Mouse (Mus musculus): ENCODE data around the gene Dennd5b. TPM values are rescaled to one million over a fixed set of nuclear protein-coding genes. Genes with fewer than 3 reads are reported as not detected.
"Not testable (repeated sequence)": the region's sequence is repeated elsewhere in the genome, so short reads cannot be mapped to it uniquely, and the experiment has no call there.

Dennd5b gene
- total RNA-seq (2022), result 10 to 100 TPM; 16.5 to 25.7 (median 20.6) TPM

DNA sequence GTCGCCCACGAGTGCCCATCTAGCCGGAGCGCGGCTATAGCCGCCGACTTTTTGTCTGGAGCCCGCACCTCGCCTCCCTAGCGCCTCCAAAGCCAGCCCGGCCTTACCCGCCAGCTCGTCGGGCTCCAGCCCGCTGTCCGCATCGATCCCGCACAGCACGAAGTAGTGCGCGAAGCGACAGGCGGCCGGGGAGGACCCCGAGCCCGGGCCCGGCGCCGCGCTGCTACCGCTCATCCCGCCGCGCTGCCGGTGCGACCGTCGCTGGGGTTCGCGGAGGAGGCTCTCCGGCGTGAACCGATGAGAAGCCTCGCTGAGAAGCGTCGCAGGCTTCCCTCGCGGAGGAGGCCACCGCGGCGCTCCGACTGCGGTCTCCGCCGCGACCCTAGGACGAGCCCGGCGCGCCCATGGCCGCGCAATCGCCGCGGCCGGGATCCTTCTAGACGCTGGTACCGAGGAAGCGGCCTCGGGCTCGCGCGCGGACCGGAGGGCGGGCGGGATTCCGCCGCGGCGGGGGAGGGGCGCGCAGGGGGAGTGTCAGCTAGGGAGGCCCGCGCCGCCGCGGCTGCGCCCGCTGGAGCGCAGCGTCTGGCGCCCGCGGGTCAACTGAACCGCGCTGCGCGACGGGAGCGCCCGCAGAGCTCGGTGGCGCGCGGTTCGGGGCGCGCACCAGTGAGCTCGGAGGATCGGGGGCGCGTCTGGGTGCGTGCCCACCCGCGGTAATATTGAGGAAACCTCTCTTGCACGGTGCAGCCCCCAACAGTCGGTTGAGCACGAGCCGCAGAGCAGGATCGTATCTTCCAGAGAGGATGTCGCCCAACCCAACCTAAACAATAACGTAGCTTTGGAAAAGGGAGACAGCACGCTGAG, at the start of gene Dennd5b:
TSS of gene Dennd5b (minus strand) at position 605 of the 867 bp plus-strand sequence.
- DNase-seq, result peak; percentile 67

GRCm38 (mm10) chr6:149148436-149149229, 47.2 kb upstream of the Dennd5b start:
- no peak for DNase-seq

DNA sequence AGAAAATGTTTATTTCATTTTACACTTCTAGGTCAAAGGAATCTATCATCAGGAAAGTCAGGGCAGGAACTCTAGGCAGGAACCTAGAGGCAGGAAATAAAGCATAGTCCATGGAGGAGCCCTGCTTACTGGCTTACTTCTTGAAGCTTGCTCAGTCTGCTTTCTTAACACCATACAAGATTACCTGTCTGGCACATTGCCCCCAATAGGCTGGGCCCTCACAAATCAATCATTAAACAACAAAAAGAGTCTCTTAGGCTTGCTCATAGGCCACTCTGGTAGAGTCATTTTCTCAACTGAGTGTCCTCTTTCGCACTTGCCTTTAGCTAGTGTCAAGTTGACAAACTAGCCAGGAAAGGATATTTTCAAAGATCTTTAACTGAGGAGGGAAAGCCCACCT, 43.7 kb upstream of the Dennd5b start:
- no peak for DNase-seq

DNA sequence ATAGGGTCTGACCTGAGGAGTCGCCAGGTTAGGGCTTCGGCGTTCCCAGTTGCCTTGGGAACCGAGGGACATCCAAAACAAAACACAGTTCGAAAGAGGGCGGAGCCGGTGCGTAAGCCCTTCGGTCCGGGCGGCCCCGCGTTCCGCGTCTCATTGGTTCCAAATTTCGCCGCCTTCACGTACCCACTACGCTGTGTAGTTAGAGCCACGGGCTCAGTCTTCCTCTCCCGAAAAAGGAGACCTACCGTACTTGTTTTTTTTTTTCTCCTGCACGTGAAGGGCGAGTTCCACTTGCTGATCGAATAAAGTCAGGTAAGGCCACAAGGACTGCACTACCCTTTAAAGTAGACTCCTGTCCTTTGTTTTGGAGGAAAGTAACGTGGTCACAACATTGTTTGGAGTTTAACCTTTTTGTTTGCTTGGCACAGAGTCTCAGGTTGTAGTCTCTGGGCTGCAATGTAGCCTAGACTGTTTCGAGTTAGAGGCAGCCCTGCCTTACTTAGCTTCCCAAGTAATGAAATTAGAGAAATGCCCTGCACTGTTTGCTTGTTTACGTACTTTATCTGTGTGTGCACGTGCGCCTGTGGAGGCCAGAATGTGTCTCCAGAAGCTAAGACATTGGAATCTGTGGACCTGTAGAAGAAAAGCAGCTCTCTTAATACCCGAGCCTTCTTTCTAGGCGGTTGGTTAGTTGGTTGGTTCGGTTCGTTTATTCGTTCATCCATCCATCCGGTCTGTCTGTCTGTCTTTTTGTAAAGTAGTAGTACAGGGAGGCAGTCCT, 40.1 kb upstream of the Dennd5b start:
- DNase-seq, result peak; percentile 83

- no peak for DNase-seq
Observed at GRCm38 (mm10) chr6:149139471-149139870, 38.0 kb upstream of the Dennd5b start, which contains the start of gene Etfbkmt. Etfbkmt (plus strand) TSS chr6:149139849.

DNA sequence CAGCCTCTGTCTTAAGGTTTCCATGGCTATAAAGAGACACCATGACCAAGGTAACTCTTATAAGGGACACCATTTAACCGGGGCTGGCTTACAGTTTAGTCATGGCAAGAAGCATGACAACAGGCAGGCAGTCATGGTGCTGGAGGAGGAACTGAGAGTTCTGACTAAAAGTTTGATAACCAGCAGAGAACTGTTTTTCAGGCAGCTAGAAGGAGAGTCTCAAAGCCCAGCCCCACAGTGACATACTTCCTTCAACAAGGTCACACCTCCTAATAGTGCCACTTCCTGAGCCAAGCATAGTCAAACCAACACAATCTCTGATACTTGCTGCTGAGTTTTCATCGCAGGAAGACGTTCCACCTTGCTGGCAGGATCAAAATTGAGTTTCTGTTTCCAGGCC, 37.5 kb upstream of the Dennd5b start:
- no peak for DNase-seq

DNA sequence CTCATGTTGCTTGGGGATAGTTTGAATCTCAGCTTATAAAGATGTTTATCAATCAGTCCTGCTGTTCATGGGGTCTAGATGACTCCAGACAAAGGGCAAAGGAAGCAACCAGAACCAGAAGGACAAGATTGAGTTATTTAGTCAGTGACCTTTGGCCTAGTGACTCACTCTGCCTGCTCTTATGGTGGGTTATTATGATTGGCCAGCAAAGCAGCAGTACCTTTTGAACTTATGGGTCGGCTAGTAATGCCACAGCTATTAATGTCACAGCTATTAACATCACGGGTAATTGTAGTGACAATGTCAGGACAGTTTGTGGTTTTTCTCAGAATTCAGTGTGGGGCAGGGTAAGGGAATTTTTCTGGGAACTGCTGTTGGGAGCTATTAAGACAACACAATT, 36.5 kb upstream of the Dennd5b start:
- DNase-seq, result no peak

DNA sequence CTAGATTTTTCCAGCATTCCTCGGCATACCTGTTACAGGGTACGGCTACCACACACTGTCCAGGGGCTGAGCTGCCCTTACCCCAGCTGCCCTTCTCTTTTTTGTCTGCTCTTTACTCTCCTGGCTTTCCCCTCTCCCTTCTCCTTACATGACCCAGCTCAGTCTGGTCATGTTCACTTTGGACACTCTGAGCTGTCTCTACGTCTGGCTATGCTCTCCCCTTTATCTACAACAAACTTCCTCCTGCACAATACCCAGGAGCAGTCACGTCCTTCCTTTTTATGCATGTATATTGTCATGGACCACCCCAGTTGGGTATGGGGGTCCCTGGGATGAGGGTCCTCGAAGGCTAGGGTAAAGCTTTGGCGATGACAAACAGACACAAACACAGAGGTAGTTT, 34.2 kb upstream of the Dennd5b start:
- no peak for DNase-seq

DNA sequence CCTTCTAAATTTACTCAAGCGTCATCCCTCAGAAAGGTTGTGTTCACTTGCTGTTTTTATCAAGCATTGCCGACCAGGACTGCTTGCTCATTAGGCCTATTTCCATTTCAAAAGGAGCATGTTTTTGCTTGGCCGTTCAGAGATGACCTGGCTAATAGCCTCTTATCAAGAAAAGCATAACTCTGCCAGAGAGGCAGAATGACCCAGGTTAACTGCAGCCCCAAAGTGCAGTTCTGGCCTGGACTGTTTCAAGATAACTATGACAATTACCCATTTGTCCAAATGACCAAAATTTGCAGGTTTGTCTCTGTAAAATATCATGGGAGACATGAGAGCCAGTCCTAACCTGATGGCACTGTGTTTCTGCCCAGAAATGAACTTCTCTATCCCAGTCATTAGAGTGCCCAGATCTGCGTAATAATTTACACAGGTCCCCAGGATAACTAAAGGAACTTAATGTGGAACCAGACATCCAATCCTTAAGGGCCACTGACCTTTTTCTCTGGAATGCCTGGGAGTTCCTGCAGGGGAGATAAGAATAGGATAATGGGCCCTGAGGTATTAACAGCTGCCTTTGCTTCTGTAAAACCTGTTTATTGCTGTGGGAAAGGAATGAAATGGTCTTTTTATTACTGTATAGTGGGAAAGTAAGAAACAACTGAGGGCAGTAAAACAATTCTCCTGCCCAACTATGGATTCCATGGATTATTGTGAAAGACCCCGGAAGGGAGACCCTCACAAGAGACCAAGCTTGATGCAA, 33.1 kb upstream of the Dennd5b start:
- DNase-seq, result no peak

DNA sequence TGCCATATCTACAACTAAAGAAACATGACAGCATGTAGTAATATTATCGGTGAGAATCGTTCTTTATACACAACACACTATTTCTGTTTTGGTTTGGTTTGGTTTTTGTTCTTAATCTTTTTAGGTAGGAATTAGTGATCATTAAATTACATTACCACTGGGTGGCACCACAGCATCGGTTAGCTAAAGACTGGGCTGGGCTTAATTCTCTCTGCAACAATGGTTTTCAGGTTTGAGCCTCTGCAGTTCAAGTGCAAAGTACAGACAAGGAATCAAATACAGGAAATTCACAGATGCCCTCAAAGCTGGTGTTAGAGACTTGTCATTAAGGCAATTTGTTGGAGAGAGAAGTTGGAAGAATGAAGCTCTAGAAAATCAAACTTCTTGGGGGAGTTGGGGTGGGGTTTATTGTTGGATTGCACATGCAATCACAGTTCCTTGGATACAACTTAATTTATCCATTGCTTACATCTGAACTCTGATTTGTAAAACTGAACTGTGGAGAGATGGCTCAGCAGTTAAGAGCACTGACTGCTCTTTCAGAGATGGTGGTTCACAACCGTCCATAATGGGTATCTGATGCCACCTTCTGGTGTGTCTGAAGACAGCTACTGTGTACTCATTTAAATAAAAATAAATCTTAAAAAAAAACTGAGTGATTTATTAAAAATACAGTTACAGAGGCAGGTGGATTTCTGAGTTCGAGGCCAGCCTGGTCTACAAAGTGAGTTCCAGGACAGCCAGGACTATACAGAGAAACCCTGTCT, 31.0 kb upstream of the Dennd5b start:
- no peak for DNase-seq

DNA sequence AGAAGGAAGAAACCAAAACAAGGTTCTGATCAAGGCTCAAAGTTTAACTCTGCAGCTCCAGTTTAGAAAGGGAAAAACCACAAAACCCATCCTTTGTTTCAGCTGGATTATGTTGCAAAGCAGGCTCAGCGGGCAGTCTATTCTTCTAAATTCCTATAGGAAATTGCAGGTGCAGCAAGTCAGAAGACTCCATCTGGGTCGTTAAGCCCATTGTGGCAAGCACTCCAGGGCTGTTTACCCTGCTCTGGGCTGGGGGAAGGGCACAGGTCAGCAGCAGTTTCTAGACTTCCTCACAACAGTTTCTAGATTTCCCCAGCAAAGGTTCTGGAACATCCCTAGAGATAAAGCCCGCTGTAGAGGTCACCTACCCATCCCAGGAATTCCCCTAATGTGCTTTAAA, 29.6 kb upstream of the Dennd5b start:
- DNase-seq, result no peak

GRCm38 (mm10) chr6:149129870-149130269, 28.4 kb upstream of the Dennd5b start, which contains the start of gene Gm10203:
Gm10203 (plus strand) TSS chr6:149130170.
- DNase-seq, result not testable (repeated sequence)

GRCm38 (mm10) chr6:149126675-149127074, 25.2 kb upstream of the Dennd5b start:
- no peak for DNase-seq

GRCm38 (mm10) chr6:149123042-149123441, 21.6 kb upstream of the Dennd5b start:
- DNase-seq, result no peak

DNA sequence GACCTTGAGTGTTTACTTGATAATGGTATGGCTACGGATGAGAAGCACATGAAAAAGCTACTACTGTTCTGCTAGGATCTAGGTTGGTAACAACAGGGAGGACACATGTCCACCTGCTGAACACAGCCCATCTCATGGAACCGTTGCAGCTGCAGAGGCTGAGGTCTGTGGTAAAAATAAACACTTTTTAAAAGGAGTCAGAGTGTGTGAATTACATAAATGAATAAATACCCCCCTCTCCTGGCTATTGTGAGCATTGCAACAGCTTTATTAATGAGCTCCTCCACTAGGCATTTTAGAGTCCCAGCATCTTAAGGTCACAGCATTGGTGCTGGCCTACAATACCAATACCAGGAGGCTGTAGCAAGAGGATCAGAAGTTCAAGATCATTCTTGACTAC, 18.4 kb upstream of the Dennd5b start:
- no peak for DNase-seq

GRCm38 (mm10) chr6:149118935-149119334, 17.5 kb upstream of the Dennd5b start:
- peak; percentile 55 for DNase-seq

GRCm38 (mm10) chr6:149116992-149117391, 15.5 kb upstream of the Dennd5b start:
- no peak for DNase-seq

DNA sequence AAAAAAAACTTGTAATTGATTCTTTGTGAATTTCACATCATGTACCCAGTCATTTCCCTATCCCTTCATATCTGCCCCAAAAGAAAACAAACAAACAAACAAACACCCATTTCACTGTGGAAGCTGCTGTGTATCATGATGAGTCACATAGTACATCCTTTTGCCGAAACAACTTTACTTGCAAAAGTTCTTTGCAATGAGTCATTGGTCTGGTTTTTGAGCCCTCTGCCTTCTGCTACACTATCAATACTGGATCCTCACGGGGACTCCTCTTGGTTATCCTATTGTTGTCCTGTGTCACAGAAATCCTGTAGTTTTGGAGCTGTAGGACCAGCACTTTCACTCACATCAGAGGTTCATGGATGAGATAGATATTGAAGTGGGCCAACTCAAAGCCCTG, 7.4 kb upstream of the Dennd5b start:
- no peak for DNase-seq

DNA sequence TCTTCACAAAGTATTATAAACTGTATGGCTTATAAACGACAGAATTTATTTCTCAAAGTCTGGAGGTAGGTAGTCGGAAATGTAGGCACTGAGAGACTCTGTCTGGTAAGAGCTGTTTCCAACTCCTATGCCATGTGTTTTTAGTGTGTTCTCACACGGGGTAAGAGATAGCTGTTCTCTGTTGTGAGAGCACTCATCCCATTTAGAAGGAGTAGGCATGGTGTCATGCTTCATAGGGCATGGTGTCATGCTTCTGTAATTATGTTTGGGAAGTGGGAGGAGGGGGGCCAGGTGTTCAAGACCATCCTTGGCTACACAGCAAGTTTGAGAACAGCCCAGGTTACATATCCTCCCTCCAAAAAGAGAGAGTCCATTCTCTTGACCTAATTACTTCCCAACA, 6.1 kb upstream of the Dennd5b start:
- DNase-seq, result no peak

DNA sequence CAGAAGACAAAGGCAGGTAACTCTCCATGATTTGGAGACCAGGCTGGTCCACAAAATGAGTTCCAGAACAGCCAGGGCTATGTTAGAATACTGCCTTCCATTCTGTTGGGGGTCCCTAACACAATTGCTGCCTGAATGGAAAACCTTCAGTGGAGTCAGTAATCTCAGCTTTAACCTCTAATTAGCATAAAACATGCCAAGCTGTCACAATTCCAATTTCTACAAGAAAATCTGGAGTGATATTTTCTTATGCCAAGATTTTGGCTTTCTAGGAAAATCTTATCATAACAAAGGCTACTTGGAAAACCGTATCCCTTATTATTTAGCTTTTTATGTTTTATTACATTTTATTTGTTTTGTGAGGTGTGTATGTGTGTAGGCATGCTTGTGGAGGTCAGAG, 2.0 kb upstream of the Dennd5b start:
- DNase-seq, result no peak

GRCm38 (mm10) chr6:149101943-149102243, 413 bp upstream of the Dennd5b start:
- DNase-seq, result no peak
